Mouse (Mus musculus): ENCODE data around the gene Arhgap23.

- no peak for TF ChIP-seq CTCF (IDR thresholded peaks at IDR 0.05)
- TF ChIP-seq EP300 (IDR thresholded peaks at IDR 0.05), result no peak
Observed at GRCm38 (mm10) chr11:97380036-97380435, 35.3 kb upstream of the Arhgap23 start.
